Mouse (Mus musculus) v-Abl transformed pro-B cells (cell line): ENCODE measurements around the gene Dnajc5.

Experiments
- in situ Hi-C, 2 experiments: fragments of 400-800 bp; cut with MboI; formaldehyde crosslinking; loops; one replicate each; pipeline ENCODE4 v1.15.1; 2025; ENCODE audit not compliant: unreplicated experiment in 2 of 2

Gene Dnajc5

DNA sequence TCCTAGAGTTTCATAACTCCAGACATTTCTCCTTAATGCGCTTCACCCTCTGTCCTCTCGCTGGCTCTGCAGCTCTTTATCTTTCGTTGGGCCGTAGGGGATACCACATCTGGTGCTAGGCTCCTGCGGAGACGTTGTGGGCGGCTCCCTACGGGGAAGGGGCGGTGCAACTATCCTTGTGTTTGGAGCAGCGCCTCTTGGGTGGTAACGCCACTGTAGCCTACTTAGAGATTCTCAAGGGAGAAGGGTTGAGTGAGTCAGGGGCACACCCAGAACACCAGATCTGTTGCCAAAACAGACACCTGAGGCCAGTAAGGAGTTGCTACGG is 22.8 kb upstream of the Dnajc5 start:
- in situ Hi-C loops: loop anchor here in 1 of 2 experiments (25.0 kb wide), 1 partner anchor 785 kb away; the partner anchor contains the start of genes Dido1 and Gid8

DNA sequence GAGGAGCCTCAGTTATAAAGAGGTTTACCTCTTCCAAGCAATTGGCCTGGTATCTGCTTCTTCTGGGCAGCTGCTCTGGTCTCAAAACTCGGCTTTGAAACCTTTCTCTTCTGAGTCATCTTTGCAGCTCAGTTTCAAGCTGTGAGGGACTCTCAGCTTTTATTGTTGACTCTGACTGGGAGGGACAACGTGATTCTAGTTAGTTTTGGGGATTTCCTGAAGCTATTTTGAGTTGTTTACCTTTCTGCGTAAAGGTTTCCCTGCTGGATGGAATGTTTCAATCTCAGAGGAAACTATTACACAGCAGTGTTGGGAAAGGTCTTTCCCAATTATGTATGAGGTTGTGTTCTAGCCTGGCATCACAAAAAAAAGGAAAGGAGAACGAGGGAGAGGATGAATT is 21.6 kb upstream of the Dnajc5 start:
- in situ Hi-C loops: loop anchor here in 1 of 2 experiments (25.0 kb wide), 1 partner anchor 786 kb away; the partner anchor contains the start of genes Dido1 and Gid8

DNA sequence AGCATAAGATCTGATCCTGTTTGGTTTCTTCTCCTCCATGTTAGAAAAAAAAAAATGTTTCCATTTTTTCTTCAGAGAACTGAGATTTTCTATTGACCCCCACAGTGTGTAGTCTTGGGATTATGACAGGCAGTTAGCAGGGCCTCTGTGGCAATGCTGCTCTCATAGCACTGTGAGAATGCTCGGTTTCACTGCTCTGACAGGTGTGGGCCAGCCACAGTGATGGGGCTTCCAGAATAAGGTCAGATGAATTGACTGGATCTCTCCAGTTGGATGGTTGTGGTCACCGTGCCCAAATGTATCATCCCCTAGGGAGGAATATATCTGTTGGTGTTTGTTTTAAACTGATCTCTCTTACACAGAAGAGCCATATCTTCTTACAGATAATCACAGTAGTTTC is 11.1 kb upstream of the Dnajc5 start:
- in situ Hi-C loops: no loop called here

DNA sequence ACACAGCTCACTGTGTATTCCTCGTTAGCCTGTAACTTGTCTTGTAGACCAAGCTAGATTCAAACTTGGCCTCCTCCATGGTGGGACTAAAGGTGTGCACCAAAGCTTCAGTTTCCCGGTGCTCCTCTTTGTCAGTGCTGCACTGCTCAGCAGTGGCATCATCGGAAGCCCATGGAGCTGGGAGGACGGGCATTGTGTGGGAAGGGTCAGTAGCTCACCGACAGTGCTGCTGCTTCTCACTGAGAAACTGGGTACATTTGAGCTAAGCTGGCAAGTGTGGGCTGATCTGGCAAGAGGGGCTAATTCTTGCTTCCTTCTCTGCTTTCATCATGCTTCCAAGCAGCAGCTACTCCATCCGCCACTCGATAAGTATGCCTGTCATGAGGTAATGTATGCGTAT is 9.1 kb upstream of the Dnajc5 start:
- in situ Hi-C loops: no loop called here

DNA sequence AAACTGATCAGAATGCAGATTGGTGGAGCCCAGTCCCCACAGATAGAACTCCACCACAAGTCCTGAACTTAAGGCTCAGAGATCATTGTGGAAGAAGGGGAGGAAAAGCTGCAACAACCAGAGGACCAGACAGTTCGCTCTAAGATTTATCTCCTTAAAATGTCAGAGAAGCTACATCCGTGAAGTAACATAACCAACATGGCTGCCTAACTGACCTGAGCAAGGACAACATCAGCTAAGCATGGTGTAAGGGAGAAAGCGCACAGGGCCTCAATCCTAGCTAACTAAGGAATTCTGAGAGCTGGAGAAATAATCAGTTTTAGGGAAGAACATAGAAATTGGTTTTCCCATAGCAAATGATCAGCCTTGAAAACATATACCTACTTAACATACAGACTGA is 1.1 kb upstream of the Dnajc5 start:
- in situ Hi-C loops: no loop called here

DNA sequence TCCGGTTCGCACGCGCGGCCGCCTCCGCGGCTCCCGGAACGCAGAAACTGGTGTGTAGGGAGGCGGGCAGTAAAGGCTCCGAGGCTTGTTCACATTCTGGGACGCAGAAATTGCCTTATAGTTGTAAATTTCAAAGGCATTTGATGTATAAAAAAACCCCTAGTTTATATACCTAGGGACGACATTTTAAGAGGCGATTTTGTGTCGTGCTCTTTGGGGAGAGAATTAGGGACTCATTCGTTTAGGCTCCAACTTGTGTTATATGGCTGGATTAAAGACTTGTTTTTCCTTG is 597 bp downstream of the Dnajc5 start:
- in situ Hi-C loops: loop anchor here (5.0 kb wide), 2 partner anchors 56 to 61 kb away; partner anchors contain the start of gene Uckl1 (in 1 of the 2)

DNA sequence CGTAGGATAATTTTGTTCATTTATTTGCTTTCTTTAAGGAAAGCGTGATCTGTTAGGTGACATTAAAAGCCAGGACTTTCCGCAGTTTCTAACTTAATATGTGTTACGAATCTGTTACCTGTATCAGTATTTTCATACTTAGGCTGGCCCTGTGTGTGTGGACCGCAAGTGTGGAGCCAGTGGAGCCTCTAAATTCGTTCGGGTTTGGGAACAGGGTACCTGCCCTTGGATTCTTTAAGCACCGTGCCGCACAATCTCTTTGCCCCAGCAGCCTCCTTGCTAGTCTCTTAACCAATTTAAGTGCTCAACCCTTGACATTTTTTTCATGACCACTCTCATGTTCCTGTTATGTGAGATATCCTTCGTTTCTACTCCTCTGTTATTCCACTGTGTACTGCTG is 1.2 kb downstream of the Dnajc5 start:
- in situ Hi-C loops: loop anchor here (5.0 kb wide), 2 partner anchors 56 to 61 kb away; partner anchors contain the start of gene Uckl1 (in 1 of the 2)

DNA sequence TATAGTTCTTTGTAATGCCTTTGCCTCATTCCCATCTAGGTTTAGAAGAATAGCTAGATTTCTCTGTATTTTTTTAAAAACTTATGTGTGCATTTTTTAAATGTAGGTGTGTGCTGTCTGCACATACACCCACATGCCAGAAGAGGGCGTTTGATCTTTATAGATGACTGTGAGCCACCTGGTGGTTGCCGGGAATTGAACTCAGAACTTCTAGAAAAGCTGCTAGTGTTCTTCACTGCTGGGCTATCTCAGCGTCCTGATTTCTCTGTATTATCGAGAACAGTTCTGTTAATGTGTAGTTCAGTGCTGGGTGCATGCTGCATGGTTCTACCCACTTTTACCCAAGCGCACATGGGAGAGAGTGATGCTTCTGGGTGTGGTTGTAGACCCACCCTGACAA is 2.5 kb downstream of the Dnajc5 start:
- in situ Hi-C loops: loop anchor here (5.0 kb wide), 2 partner anchors 54 to 59 kb away; partner anchors contain the start of gene Uckl1 (in 1 of the 2)

DNA sequence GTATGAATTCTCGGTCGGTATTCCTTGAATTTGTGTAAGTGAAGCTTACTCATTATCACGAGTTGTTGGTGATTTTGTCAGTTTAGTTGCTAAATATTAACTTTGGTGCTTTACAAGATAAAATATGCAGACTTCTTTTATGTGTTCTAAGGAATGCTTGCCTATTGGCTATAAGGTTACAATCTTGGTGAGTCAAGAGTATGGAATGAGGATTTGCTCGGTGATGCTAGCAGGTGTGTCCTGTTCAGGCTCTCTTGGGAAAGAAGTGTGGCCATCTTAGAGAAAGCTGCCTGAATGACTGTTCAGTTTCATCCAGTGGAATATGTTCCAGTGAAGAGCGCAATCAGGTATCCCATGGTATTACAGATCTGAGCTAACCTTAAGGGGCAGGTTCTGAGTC is 5.2 kb downstream of the Dnajc5 start:
- in situ Hi-C loops: no loop called here

DNA sequence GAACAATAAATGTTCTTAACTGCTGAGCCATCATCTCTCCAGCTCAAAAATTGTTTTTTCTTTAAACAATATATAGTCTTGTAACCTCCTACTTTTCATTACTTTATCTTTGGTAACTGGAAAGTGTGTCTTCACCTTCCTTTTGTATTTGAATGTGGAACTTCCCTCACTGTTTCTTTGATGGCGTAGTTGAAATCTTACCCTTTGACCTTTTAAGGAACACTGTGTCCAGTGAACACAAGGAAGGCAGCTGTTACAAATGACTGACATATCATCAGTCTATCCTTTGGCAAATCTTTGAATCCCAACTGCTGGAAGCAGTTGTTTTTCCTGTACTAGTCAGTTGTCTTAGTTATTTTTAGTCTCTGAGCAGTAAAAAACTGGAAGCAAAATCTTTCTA is 8.8 kb downstream of the Dnajc5 start:
- in situ Hi-C loops: no loop called here

DNA sequence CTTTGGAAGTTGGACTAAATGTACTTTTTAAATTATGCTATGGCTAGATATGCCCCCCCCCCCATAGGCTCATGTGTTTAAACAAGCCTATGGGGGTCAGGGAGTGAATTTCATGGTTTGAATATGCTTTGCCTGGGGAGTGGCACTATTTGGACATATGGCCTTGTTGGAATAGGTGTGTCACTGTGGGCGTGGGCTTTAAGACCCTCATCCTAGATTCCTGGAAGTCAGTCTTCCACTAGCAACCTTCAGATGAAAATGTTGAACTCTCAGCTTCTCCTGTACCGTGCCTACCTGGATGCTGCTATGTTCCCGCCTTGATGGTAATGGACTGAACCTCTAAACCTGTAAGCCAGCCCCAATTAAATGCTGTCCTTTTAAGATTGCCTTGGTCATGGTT is 12.3 kb downstream of the Dnajc5 start:
- in situ Hi-C loops: no loop called here

DNA sequence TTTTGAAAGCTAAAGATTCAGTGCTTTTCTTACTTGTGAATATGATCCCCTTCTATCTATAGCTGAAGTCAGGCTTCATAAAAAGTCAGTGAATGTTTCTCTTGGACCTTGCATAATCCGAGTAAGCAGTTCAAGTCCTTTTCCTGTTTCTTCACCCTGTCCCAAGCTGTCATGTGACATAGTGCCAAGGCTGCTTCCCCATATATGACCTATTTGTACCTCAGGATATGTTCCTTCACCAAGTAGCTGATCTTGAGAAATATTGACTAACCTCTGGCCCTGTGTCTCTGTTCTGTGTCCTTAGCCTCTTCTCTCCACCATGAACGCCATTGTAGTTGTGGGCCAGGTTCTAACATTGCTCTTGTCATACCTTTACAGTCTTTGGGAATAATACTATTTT is 16.1 kb downstream of the Dnajc5 start:
- in situ Hi-C loops: no loop called here

DNA sequence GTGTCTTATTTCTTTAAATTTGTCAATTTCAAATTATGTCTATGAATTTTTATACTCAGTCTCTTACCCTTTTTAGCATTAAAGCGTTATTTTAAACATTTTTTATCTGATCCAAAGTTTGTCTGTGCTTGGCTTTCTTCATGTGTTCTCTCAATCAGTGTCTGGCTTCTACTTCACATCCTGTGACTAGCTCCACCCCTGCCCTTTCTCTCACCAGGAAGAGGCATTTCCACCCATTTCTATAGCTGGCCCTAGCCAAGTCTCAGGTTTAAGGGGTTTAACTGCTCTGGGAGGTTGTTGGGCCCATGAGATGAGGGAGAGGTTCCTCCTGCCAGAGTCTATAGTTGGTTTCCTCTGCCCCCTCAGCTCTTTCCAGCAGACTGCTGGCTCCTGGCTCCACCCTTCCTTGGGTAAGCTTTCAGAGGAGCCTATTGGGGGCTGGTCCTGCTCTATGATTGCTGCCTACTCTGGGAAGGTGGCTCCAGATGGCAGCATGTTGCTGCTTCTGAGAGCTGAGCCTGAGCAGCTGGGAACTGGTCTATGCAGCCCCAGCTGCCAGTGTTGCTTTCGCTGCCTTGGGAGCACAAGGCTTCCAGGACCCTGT is 17.3 kb downstream of the Dnajc5 start:
- in situ Hi-C loops: no loop called here

DNA sequence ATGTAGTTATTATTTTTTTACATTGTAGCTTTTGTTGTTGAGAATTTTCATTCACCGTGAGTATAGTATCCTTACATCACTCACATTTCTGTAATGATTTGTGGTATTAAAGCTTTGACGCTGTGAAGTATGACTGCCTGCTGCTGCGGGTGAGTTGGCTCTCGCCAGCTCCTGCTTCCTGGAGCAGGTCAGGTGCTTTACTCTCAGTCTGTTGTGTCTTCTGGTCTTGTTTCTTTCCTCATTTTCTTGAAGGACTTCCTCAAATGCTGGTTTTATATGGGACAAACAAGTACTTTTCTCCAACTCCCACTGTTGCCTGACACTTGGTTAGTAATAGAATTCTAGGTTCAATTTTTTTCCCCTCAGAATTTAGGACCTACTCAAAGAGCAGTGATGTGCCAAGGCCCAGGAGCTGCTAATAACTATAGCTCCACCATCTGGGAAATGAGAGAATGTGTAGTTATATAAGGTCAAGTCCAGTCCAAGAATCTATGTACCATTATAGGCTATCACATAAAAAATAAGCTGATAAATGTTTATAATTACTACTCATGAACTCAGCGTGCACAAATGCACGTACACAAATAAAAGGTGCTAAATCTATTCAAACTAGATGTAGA is 21.6 kb downstream of the Dnajc5 start:
- in situ Hi-C loops: no loop called here

DNA sequence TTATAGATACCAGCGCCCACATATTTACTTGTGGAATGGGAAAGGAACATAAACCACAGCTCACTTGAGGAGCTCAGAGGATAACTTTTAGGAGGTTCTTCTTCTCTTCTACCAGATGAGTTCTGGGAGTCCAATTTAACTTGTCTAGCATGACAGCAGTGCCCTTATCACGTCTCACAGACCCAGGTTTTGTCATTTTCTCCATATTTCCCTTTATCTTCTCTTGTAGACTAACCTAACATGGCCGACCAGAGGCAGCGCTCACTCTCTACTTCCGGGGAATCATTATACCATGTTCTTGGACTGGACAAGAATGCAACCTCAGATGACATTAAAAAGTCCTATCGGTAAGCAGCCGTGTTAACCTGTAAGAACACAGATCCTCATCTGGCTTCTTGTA is 25.9 kb downstream of the Dnajc5 start:
- in situ Hi-C loops: no loop called here

DNA sequence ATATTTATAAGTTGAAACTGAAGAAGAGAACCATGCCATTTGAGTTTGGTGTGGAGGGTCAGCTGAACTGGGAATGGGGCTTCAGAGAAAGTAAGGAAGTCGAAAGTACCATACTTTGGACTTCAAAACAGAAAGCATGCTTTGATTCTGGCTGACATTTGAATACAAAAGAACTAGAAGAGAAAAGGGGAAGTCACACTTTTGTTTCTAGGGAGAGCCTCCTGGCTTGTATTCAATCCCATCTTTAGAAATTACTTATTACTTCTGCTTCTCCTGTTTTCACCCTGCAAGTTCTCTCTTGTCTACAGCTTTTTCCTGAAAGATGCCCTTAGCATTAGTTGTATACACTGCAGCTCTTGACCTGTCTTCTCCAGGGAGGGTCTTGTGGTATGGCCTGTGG is 27.9 kb downstream of the Dnajc5 start:
- in situ Hi-C loops: no loop called here

DNA sequence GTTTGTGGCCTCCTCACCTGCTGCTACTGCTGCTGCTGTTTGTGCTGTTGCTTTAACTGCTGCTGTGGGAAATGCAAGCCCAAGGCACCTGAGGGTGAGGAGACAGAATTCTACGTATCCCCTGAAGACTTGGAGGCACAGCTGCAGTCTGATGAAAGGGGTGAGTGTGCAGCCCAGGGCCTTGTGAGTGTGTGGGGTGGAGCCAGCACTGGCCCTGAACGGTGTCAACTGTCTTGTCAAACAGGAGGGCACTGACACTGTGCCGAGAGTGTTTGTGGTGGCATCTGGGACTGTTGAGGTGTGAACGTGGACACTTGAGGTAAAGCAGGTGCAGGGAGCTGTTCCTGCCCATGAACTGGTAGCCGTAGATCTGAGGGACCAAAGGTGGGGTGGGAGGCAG is 28.4 kb downstream of the Dnajc5 start:
- in situ Hi-C loops: no loop called here

DNA sequence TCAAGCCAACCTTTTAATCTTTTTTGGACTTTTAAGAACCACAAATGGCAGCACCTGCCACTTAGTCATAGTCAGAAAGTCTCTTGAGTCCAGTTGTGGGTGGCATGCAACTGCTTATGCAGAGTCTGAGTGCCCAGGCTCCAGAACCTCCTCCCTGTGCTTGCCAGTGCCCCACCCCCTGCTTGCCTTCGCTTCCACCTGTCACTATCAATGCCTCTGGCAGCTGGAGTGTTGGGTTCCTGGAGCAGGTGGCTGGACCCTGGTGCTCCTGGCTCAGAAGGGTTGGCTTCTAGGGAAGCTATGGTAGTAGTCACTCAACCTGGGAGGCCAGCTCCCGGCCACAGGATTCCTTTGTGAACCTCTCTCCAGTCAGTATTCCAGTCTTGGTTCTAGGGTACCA is 29.9 kb downstream of the Dnajc5 start:
- in situ Hi-C loops: no loop called here

DNA sequence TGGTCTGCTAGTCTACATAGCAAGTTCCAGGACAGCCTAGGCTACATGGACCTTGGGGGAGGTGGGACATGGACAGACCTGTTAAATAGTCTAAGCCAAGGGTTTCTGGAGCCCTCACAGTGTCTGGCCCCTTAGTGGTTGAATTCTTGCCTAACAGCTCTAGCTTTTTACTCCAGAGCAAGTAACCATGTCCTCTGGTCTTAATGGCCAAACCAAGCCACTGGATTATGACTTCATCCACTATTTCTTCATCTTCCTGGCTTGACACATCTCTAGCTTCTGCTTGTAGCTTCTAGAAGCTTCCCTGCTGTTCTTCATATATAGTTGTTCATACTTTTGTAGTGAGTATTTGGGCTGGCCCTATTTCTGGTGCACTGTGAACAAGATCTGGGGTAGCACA is 33.5 kb downstream of the Dnajc5 start:
- in situ Hi-C loops: no loop called here

DNA sequence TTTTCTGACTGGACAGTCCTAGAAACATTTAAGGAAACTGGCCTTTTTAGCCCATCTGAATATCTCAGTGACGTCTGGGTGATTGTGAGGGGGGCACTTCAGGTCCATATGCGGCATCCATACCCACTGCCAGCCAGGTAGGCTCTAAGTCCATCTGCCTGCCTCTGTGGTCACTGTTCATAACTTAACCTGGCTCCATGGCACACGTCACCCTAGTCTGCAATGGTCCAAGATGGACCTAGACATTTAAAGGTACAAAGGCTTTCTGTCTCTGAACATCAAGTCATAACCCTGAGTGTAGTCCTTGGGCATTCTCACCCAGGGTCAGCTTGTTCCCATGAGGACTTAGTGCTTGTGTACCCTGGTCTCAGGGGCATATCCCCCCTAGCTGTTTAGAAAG is 47.1 kb downstream of the Dnajc5 start:
- in situ Hi-C loops: no loop called here

DNA sequence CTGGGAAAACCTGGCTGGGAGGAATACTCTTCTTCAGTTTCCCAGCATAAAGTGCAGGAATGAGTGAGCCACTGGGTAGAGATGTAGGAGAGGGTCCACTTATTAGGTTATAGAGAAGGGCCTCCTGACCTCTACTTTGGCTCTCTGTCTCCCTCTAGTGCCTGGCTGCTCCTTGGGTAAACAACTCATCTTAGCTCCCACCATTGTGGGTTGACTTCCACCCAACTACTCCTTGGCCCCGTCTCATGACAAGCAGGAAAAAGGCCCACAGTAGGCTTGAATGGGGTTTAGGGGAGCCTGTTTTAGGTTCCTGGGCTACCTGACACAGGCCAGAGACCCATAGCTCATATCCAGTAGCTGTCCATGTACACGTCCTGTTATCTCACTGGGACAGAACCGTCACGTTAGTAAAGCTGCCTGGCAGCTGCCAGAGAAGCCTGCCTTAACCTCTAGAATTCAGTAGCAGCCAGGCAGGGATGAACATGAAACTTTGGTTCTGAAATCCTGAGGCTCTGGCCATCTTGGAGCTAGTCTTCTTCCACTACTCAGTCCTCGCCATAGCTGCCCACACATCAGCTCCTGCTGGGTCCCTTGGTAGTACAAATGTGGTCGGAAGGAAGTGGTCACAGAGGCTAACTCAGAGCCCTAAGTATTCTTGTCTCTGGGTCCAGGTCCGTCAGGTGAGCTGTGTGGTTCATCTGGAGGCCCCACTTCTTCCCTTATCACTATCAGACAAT is 48.2 kb downstream of the Dnajc5 start:
- in situ Hi-C loops: no loop called here

DNA sequence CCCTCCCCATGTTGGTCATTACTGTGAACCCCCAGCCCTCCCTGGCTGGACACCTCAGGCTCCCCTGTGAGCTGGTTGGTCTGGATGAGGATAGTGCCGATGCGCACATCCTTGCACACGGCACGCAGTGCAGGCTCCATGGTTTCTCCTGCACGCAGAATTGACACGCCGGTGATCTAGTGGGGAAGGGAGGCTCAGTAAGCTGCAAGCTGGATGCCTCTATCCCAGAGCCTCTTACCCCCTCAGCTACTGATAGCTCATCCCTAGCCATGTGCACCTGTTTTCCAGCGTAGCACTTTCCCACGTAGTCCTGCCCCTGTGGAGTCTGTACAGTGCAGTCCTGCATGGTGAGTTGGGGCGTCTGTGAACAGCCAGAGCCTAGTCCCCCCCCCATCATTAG is 49.6 kb downstream of the Dnajc5 start:
- in situ Hi-C loops: no loop called here
